Mouse (Mus musculus): ENCODE measurements around the gene Arhgef28.

Arhgef28 gene

DNA sequence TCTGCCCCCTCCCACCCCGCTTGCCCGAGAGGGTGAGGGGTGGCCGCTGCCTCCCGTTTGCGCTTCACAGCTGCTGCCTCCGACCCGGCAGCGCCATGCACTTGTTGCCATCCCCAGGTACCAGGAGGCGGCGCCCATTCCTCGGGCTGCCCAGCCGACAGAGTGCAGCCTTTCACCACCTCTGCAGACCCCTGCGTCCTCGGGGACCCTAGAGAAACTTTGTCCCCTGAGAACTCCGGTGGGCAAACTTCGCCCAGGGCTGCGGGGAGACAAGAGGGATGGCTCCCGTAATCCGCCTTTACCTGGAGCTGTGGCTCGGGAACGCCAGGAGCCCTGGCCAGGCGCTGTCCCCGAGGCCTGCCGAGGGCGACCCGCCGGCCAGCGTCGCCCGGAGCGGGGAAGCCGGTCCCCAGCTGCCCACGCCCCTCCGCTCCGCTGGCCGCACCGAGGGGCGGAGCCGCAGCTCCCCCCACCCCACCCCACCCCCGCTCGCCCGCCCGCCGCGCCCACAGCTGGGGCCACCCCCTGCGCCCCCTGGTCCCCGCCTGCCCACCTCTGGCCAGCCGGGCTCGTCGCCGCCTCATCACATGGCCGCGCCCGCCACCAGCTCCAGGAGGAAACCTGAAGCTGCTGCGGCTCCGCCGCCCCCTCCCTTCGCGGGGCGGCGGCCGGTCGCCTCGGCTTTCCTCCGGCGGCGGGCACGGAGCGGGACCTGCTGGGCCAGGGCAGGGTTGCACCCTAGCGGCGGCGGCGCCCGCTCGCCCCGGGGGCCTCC, at the start of gene Arhgef28:
TSS of gene Arhgef28 (minus strand) at position 669 of the 775 bp plus-strand sequence.
- in situ Hi-C loops (cut with MseI, MboI): no loop called here

DNA sequence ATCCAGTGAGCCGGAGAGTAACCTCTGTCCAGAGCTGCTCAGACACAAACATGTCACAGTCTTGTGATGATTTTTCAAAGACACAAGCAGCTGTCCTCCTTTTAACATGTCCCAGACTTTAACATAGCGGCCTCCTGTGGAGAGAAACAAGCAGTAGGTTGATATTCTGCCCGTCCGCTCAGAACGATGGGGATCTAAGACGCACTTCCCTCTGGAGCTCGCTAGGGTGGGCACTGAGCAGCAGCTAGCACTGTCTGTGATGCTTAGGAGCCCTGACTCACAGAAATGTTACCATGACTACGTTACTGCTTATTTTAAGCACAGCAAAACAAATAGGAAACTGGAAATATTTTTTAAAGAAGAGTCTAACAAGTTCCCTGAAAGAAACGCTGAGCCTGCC, 48.7 kb upstream of the Arhgef28 start:
- in situ Hi-C loops (cut with MseI, MboI): no loop called here

- in situ Hi-C loops (cut with MseI, MboI): no loop called here
Observed at GRCm38 (mm10) chr13:98249594-98249993, 43.4 kb upstream of the Arhgef28 start.

DNA sequence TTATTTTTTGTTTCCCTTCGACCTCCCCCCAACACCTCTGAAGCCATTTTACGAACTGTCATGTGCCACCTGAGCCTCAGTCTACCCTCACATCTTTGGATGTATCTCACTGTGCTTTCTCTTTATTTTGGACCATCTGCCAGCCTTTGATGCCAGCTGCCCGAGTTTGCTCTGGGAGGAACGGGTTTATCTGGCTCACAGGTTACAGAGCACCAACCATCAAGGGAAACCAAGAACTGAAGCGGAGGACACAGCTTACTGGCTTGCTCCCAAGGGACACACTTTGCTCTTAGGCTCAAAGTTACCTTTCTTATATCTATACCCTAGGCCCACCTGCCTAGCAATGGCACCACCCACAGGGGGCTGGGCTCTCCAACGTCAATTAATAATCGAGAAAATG, 39.1 kb upstream of the Arhgef28 start:
- in situ Hi-C loops (cut with MseI, MboI): no loop called here

DNA sequence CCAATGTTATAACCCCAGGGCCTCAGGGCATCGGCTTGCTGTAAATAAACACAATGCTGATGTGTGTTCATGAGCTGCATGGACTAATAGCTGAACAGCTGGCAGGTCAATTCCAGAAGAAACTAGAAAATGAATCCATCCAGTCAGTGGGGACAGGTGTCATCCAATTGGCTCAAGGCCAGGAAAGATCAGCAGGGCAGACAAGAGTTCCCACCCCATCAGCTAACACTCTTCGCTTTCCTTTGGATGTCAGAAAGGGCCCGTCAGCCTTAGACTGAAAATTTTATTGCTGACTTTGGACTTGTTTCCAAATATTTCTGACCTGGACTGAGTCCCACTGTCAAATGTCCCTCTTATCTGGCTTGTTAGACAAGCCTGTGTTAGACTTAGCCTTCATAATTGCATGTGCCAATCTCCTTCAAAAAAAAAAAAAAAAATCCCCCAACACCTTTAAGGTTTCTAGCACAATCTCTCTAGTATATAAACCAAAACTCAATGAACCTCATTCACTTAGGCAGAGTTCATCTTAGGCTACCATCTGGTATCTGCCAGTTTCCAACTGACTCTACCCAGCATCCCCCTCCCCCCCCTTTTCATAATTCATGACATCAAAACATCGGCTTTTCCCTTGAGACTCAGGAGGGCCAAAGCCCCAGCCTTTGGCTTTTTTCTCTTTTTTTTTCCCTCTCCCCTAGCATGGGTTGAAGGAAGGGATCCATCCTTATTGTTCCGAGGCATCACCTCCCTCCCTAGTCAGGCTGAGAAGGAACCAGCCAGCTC, 38.5 kb upstream of the Arhgef28 start:
- in situ Hi-C loops (cut with MseI, MboI): loop anchor here in 1 of 2 experiments (5.0 kb wide), 1 partner anchor 212 kb away; no protein-coding TSS in a partner anchor

DNA sequence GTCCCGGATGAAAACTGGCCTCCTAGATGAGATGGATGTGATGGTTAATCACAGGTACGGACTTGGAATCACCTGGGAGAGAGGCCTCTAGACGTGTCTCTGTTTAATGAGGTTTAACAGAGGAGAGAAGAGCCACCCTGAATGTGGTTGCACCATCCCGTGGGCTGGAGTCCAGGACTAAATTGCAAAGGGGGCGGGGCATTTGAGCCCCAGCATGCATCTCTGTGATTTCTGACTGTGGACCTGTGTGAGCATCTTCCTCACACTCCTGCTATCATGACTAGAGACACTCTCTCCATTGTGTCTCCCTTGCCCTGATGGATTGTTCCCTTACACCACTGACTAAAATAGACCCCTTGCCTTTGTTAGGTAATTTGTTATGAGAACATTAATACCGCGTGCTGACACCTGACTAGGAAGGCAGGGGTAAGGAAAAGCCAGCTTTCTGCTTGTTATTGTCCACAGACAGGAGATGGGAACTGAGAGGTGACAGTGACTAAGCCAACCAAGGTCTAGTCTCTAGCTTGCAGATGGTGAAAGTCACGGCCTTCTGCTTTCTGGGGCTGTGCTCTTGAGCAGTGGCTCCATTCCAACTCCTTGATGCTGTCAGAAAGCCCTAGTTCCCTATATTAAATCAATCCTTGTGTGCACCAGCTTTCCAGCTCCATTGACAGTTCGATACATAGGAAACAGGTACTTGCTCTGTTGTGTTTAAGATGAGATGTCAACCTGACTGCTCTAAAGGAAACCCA, 35.5 kb upstream of the Arhgef28 start:
- in situ Hi-C loops (cut with MseI, MboI): loop anchor here in 1 of 2 experiments (5.0 kb wide), 1 partner anchor 209 kb away; no protein-coding TSS in a partner anchor

DNA sequence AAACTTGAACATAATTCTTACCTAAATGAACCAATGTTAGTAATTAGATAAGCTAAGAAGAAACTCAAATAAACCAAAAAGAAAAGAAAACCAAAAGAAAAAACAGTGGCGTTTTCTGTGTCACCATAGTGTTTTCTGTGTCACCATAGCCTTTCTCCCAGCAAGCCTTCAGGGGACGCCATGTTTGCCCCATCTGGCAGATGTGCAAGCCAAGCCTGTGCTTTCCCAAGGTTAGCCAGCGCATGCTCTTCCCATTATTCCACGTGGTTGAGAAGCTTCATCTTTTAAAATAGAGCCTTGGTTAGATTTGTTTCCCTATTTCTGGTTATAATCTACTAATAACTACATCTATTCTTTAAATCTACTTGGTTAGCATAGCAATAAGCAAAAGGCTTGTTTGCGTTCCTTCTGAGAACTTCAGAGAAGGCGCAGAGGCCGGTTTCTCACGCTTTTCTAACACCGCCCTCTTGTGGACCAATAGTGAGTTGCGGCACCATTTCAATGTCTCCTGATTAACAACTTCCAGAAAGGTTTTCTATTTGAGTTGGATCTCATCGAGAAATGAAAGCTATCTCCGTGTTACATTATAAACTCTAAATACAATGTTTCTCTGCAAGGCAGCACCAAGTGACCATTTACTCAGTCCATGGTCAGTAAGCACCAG, 33.9 kb upstream of the Arhgef28 start:
- in situ Hi-C loops (cut with MseI, MboI): loop anchor here (5.0 kb wide), 1 partner anchor 208 kb away; no protein-coding TSS in a partner anchor

GRCm38 (mm10) chr13:98235451-98235850, 29.2 kb upstream of the Arhgef28 start:
- in situ Hi-C loops (cut with MseI, MboI): loop anchor here in 1 of 2 experiments (5.0 kb wide), 1 partner anchor 203 kb away; no protein-coding TSS in a partner anchor

DNA sequence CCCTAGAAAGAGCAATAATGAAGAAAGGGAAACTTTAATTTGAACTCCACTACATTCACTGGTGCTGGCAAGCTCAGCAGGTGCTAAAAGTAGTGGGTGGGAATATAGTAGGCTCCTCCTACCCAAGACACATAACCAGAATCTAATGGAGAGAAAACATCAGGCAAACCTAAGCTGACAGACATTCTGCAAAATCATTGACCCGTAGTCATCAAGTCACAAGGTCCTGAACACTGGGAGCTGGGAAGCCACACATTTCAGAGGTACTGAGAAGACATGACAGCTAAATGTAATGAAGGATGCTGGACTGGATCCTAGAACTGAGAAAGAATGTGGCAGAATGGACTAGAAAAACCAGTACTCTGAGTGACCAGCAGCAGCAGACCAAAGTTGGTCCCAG, 24.3 kb upstream of the Arhgef28 start:
- in situ Hi-C loops (cut with MseI, MboI): no loop called here

- in situ Hi-C loops (cut with MseI, MboI): no loop called here
Observed at GRCm38 (mm10) chr13:98226225-98226624, 20.0 kb upstream of the Arhgef28 start.

DNA sequence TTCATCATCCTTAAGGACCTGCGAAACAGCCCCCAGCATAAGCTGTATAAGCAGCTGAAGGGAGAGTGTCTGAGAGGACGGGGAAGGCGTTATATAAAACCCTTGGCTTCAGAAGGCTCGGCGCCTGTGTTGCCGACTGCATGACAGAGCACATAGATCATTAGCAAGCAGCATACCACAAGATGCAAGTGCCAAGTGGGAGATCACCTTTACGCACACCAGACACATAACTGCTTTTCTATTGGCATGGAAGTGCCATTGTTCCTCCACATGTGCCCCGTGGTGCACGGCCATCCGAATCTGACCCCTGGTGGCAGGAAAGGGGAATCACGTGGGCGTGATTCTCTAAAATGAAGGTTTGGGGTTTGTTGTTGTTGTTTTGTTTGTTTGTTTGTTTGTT, 16.6 kb upstream of the Arhgef28 start:
- in situ Hi-C loops (cut with MseI, MboI): no loop called here

GRCm38 (mm10) chr13:98210137-98210536, 3.9 kb upstream of the Arhgef28 start:
- in situ Hi-C loops (cut with MseI, MboI): no loop called here

GRCm38 (mm10) chr13:98208842-98209241, 2.6 kb upstream of the Arhgef28 start:
- in situ Hi-C loops (cut with MseI, MboI): no loop called here

DNA sequence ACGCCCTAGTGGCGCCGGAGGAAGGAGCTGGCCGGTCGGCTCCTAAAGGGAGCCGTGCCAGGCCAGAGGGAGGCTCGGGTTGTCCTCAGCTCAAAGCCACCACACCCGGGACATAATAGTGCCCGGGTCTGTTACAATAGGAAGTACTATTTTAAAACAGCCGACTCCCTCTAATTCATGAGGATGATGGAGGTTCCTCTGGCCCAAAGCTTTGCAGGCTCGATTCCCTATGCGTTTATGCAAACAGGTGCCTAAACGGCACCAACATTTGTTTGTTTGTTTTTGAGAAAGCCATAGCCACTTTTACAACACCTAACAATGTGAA, 269 bp upstream of the Arhgef28 start:
- in situ Hi-C loops (cut with MseI, MboI): no loop called here

- in situ Hi-C loops (cut with MseI, MboI): no loop called here
Observed at GRCm38 (mm10) chr13:98205111-98205510, 1.1 kb downstream of the Arhgef28 start.

DNA sequence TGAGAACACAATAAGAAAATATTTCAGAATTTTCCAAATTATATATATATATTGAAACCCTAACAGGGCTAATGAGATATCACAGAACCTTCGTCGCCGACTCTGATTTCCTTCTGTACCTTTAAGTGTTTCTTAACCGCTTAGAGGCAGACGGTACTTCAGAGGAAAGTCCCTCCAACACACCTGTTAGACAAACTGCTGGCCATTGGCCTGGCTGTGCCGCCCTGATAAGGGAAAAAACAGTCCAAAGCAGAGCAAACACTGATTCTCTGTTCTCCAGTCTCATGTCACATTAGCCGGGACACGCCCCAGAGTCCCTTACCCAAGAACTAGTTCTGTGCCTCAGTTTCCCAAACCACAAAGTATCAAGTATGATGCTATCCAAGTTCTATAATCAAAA, 1.9 kb downstream of the Arhgef28 start:
- in situ Hi-C loops (cut with MseI, MboI): no loop called here

DNA sequence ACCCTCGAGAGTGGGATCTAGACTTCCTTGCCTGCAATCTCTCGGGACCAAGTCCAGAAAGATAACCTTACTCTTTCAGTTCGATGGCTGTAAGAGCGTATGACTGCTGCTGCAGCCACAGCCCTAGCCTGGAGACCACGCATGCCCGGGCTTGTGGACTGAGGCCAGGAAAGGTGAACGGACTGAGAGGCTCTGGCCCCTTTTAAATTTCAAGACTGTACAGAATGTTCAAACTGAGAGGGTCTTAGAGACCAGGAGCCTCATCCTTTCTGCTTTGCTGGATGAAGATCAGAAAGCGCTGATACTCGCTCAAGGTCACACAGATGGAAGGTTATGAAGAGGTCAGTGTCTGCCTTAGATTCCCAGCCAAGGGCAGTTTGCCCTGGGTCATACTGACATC, 4.8 kb downstream of the Arhgef28 start:
- in situ Hi-C loops (cut with MseI, MboI): no loop called here

GRCm38 (mm10) chr13:98192596-98192995, 13.6 kb downstream of the Arhgef28 start:
- in situ Hi-C loops (cut with MseI, MboI): no loop called here

GRCm38 (mm10) chr13:98188500-98188899, 17.7 kb downstream of the Arhgef28 start:
- in situ Hi-C loops (cut with MseI, MboI): no loop called here

- in situ Hi-C loops (cut with MseI, MboI): no loop called here
Observed at GRCm38 (mm10) chr13:98187904-98188303, 18.3 kb downstream of the Arhgef28 start.

DNA sequence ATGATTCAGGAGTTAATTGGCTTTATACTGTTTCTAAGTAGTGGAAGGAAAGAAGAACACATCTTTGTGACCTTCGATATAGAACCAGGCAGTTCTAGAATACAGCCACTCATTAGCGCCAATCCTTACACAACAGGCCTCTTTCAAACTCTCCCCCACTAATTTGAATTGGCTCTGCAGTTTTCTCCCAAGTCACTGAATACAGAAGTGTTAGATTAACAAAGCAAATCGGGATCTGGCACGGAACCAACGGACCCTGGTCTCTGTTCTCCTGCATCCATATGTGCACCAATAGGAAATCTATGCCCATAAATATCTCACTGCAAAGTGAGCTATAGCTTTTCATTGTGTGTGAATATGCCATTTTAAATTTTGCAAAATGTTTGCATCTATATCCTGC, 20.1 kb downstream of the Arhgef28 start:
- in situ Hi-C loops (cut with MseI, MboI): no loop called here

DNA sequence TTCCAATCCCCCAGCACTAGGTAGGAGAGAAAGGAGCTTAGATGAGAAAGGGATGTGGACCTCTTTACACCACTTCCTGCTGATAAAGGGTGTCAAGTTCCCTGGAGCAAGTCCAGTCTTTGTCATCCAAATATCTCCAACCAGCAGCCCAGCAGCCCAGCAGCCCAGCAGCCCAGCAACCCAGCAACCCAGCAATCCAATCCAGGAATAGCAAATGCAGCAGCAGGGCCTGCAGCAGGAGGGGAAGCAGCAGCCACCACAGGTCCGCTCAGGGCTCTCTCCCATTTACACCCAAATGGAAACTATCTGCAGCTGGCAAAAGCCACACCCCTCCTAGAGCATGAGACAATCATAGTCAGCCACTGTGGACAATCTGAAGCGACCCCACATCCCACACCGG, 21.6 kb downstream of the Arhgef28 start:
- in situ Hi-C loops (cut with MseI, MboI): no loop called here
